Mouse (Mus musculus): Measurements from ENCODE around the gene Dtx3. TPM values are rescaled to one million over a fixed set of nuclear protein-coding genes. Genes with fewer than 3 reads are reported as not detected.

The Dtx3 gene
- polyA plus RNA-seq (2012; rRNA removed): 237 and 284 TPM in 2 replicates

GRCm38 (mm10) chr10:127195328-127196129 lies at the start of gene Dtx3:
Gene Dtx3, minus strand, starts transcription at chr10:127195728.

GRCm38 (mm10) chr10:127211414-127211854 lies 15.9 kb upstream of the Dtx3 start, which contains the start of gene Pip4k2c:
Gene Pip4k2c, minus strand, starts transcription at chr10:127211585.

GRCm38 (mm10) chr10:127189651-127190381 lies 5.7 kb downstream of the Dtx3 start, which contains the start of gene Arhgef25:
Gene Arhgef25, minus strand, starts transcription at chr10:127190083.

GRCm38 (mm10) chr10:127179871-127180694 lies 15.4 kb downstream of the Dtx3 start, which contains the start of gene Slc26a10:
Gene Slc26a10, minus strand, starts transcription at chr10:127180645.

GRCm38 (mm10) chr10:127164631-127165353 lies 30.7 kb downstream of the Dtx3 start, which contains the start of gene B4galnt1:
Gene B4galnt1, plus strand, starts transcription at chr10:127165225.

Other genes starting within 250 kb of the Dtx3 start
- 78.5 and 118 TPM in 2 replicates for gene Ctdsp2, start 217.0 kb downstream of the Dtx3 start, polyA plus RNA-seq (2012; rRNA removed)
- 0.60 and 0.84 TPM in 2 replicates for gene Avil, start 195.0 kb downstream of the Dtx3 start, polyA plus RNA-seq (2012; rRNA removed)
- gene Tsfm, start 164.9 kb downstream of the Dtx3 start, polyA plus RNA-seq (2012; rRNA removed): 50.4 and 63.2 TPM in 2 replicates
- 34.0 and 37.1 TPM in 2 replicates for gene Mettl1, start 154.3 kb downstream of the Dtx3 start, polyA plus RNA-seq (2012; rRNA removed)
- 0.25 and 0.45 TPM in 2 replicates for gene Eef1akmt3, start 154.2 kb downstream of the Dtx3 start, polyA plus RNA-seq (2012; rRNA removed)
- gene Cyp27b1, start 147.5 kb downstream of the Dtx3 start, polyA plus RNA-seq (2012; rRNA removed): 0.24 and 0.43 TPM in 2 replicates
- 10.7 and 11.8 TPM in 2 replicates for gene March9, start 135.5 kb downstream of the Dtx3 start, polyA plus RNA-seq (2012; rRNA removed)
- 1,762 and 2,065 TPM in 2 replicates for gene Cdk4, start 132.2 kb downstream of the Dtx3 start, polyA plus RNA-seq (2012; rRNA removed)
- gene Tspan31, start 125.5 kb downstream of the Dtx3 start, polyA plus RNA-seq (2012; rRNA removed): 83.8 and 112 TPM in 2 replicates
- 11.3 and 13.4 TPM in 2 replicates for gene Agap2, start 120.4 kb downstream of the Dtx3 start, polyA plus RNA-seq (2012; rRNA removed)
- 53.8 and 114 TPM in 2 replicates for gene Os9, start 74.6 kb downstream of the Dtx3 start, polyA plus RNA-seq (2012; rRNA removed)
- gene B4galnt1, start 30.5 kb downstream of the Dtx3 start, polyA plus RNA-seq (2012; rRNA removed): 8.4 and 8.8 TPM in 2 replicates
- gene Slc26a10, start 15.1 kb downstream of the Dtx3 start, polyA plus RNA-seq (2012; rRNA removed): 2.6 and 4.2 TPM in 2 replicates
- 107 and 115 TPM in 2 replicates for gene Arhgef25, start 5.6 kb downstream of the Dtx3 start, polyA plus RNA-seq (2012; rRNA removed)
- 18.0 and 21.0 TPM in 2 replicates for gene Pip4k2c, start 15.9 kb upstream of the Dtx3 start, polyA plus RNA-seq (2012; rRNA removed)
- 36.0 and 44.4 TPM in 2 replicates for gene Kif5a, start 67.6 kb upstream of the Dtx3 start, polyA plus RNA-seq (2012; rRNA removed)
- 190 and 214 TPM in 2 replicates for gene Dctn2, start 70.6 kb upstream of the Dtx3 start, polyA plus RNA-seq (2012; rRNA removed)
- 46.5 and 56.0 TPM in 2 replicates for gene Mbd6, start 93.3 kb upstream of the Dtx3 start, polyA plus RNA-seq (2012; rRNA removed)
- 90.4 and 101 TPM in 2 replicates for gene Mars, start 116.1 kb upstream of the Dtx3 start, polyA plus RNA-seq (2012; rRNA removed)
- 2.0 and 2.3 TPM in 2 replicates for gene Arhgap9, start 126.2 kb upstream of the Dtx3 start, polyA plus RNA-seq (2012; rRNA removed)
- gene Gli1, start 146.2 kb upstream of the Dtx3 start, polyA plus RNA-seq (2012; rRNA removed): 26.1 and 42.2 TPM in 2 replicates
- 0.01 TPM in 1 of 2 replicates, not detected in the other for gene Inhbe, start 158.7 kb upstream of the Dtx3 start, polyA plus RNA-seq (2012; rRNA removed)
- gene Inhbc, start 174.7 kb upstream of the Dtx3 start, polyA plus RNA-seq (2012; rRNA removed): 0.05 and 0.09 TPM in 2 replicates
- 33.5 and 48.3 TPM in 2 replicates for gene R3hdm2, start 184.6 kb upstream of the Dtx3 start, polyA plus RNA-seq (2012; rRNA removed)

All from central nervous system, embryonic 11.5 days (tissue).